Mouse (Mus musculus) layer of hippocampus, adult 2 months (tissue): ENCODE measurements at regions not wholly inside any gene's neighbourhood (a gene's known extent, or its start where the extent isn't known, plus 50 kb on each side); places are given as distances from the start of the nearest gene placed in this dataset.
A peak's percentile ranks its signal among the peaks of the same experiment; 100 is the strongest.

Source experiments
- DNase-seq, 2 experiments: peaks; one replicate each; pipeline ENCODE4 v3.0.0; 2022; ENCODE audit warnings: low spot score in 2 of 2
- H3K27ac ChIP-seq: fragments of 200-600 bp; 2 replicates; pipeline ENCODE4 v1.8.1; 2022
- H3K4me3 ChIP-seq: fragments of 200-600 bp; 2 replicates; pipeline ENCODE4 v1.8.1; 2022; ENCODE audit warnings: mild to moderate bottlenecking
- CTCF ChIP-seq: fragments of 200-600 bp; conservative IDR thresholded peaks from 2 replicates; pipeline ENCODE4 v1.8.1; 2022; ENCODE audit warnings: antibody characterized with exemption, mild to moderate bottlenecking, moderate library complexity

- H3K4me3 ChIP-seq: no peak overlapping the region
- DNase-seq: no peak
- TF ChIP-seq CTCF: no peak
- no peak overlapping the region for H3K27ac ChIP-seq
Observed at GRCm38 (mm10) chr5:132882291-132882690, 339.1 kb upstream of the Auts2 start.

GRCm38 (mm10) chr5:132881170-132881569 is 338.0 kb upstream of the Auts2 start:
- peak; percentile 27 to 48 for DNase-seq

GRCm38 (mm10) chr5:132876336-132876840 is 333.2 kb upstream of the Auts2 start:
- no peak for DNase-seq
- Histone ChIP-seq H3K4me3 (no peak overlapping the region), H3K27ac (no peak overlapping the region)
- TF ChIP-seq CTCF: no peak

More at GRCm38 (mm10) chr5:132881170-132881569, 338.0 kb upstream of the Auts2 start:
- no peak overlapping the region for H3K27ac ChIP-seq
- no peak for TF ChIP-seq CTCF
- no peak overlapping the region for H3K4me3 ChIP-seq

GRCm38 (mm10) chr5:132858846-132859510 is 315.8 kb upstream of the Auts2 start:
- TF ChIP-seq CTCF: no peak
- Histone ChIP-seq H3K4me3 (no peak overlapping the region), H3K27ac (no peak overlapping the region)
- peak in 1 of 2 experiments; percentile 11 for DNase-seq

- no peak overlapping the region for H3K27ac ChIP-seq
- no peak for TF ChIP-seq CTCF
- no peak for DNase-seq
- no peak overlapping the region for H3K4me3 ChIP-seq
Observed at GRCm38 (mm10) chr5:132855619-132856510, 312.7 kb upstream of the Auts2 start.

- H3K27ac ChIP-seq: no peak overlapping the region
- no peak for TF ChIP-seq CTCF
- peak; percentile 30 to 41 for DNase-seq
- no peak overlapping the region for H3K4me3 ChIP-seq
Observed at GRCm38 (mm10) chr5:132850770-132851169, 307.6 kb upstream of the Auts2 start.

- no peak overlapping the region for H3K27ac ChIP-seq
- no peak for DNase-seq
- H3K4me3 ChIP-seq: no peak overlapping the region
- no peak for TF ChIP-seq CTCF
Observed at GRCm38 (mm10) chr5:132848086-132848485, 304.9 kb upstream of the Auts2 start.

- TF ChIP-seq CTCF: no peak
- no peak for DNase-seq
- Histone ChIP-seq H3K4me3 (no peak overlapping the region), H3K27ac (no peak overlapping the region)
Observed at GRCm38 (mm10) chr5:132843284-132843683, 300.1 kb upstream of the Auts2 start.

GRCm38 (mm10) chr5:132841794-132842193 is 298.6 kb upstream of the Auts2 start:
- TF ChIP-seq CTCF: peak; percentile 51
- no peak for DNase-seq
- no peak overlapping the region for H3K27ac ChIP-seq

GRCm38 (mm10) chr5:132837420-132837819 is 294.3 kb upstream of the Auts2 start:
- no peak overlapping the region for H3K27ac ChIP-seq
- TF ChIP-seq CTCF: no peak
- H3K4me3 ChIP-seq: no peak overlapping the region
- DNase-seq: no peak

More at GRCm38 (mm10) chr5:132841794-132842193, 298.6 kb upstream of the Auts2 start:
- no peak overlapping the region for H3K4me3 ChIP-seq

- Histone ChIP-seq H3K4me3 (no peak overlapping the region), H3K27ac (no peak overlapping the region)
- no peak for DNase-seq
- no peak for TF ChIP-seq CTCF
Observed at GRCm38 (mm10) chr5:132828993-132829392, 285.8 kb upstream of the Auts2 start.

- H3K27ac ChIP-seq: no peak overlapping the region
- TF ChIP-seq CTCF: no peak
- no peak for DNase-seq
Observed at GRCm38 (mm10) chr5:132827555-132828333, 284.6 kb upstream of the Auts2 start.

GRCm38 (mm10) chr5:132826009-132826408 is 282.9 kb upstream of the Auts2 start:
- Histone ChIP-seq H3K4me3 (no peak overlapping the region), H3K27ac (no peak overlapping the region)
- DNase-seq: no peak
- TF ChIP-seq CTCF: no peak

More at GRCm38 (mm10) chr5:132827555-132828333, 284.6 kb upstream of the Auts2 start:
- no peak overlapping the region for H3K4me3 ChIP-seq
